Mouse (Mus musculus) spleen, embryonic (tissue): ENCODE measurements around the gene Syt13.

Source experiments
- CTCF ChIA-PET: fragments of 350-600 bp; sonication (Branson Sonifier 250); formaldehyde crosslinking; loops from one replicate; lab custom pipeline; 2022; lab: Charles Lee

The Syt13 gene

DNA sequence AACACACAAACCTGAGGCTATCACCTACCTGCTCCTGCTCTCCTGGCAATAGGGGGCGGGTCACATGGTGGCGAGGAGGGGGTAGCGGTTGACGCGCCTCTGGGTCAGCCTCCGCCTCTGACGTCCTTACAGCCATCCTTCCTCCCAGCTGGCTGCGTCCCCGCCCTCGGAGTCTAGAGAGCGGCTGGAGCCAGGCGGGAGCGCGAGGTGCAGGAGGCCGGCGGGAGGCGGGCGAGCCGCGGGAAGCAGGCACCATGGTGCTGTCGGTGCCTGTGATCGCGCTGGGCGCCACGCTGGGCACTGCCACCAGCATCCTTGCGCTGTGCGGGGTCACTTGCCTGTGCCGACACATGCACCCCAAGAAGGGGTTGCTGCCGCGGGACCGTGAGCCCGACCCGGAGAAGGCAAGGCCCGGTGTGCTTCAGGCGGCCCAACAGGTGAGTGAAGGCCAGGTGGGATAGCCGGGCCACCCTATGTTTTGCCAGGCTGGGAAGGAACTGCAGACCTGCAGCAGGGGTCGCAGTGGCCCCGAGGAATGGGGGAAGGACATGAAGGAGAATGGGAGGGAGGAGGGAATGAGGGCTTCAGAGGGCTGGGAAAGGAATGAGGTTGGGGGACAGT lies at the start of gene Syt13:
Gene Syt13, plus strand, starts transcription at position 166 of the 621 bp plus-strand sequence.
- CTCF ChIA-PET: no interaction called here

DNA sequence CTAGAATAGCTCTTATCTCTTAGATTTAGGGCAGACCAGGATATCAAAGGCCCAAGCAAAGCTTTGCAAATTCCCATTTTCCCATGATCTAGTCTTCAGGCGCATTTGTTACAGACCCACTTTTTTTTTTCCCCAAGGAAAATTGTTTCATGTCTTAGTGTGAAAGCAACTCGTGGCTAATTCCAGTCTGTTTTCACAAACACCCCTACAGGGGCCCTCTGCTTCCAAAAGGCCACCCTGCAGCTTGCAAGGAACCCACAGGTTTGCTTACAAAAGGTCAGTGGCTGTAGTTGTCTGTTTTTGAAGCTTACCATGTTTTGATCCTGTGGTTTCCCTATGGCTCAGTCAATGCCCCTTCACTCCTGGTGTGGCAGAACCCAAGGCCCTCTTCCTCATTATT lies 48.3 kb upstream of the Syt13 start:
- CTCF ChIA-PET: no interaction called here

DNA sequence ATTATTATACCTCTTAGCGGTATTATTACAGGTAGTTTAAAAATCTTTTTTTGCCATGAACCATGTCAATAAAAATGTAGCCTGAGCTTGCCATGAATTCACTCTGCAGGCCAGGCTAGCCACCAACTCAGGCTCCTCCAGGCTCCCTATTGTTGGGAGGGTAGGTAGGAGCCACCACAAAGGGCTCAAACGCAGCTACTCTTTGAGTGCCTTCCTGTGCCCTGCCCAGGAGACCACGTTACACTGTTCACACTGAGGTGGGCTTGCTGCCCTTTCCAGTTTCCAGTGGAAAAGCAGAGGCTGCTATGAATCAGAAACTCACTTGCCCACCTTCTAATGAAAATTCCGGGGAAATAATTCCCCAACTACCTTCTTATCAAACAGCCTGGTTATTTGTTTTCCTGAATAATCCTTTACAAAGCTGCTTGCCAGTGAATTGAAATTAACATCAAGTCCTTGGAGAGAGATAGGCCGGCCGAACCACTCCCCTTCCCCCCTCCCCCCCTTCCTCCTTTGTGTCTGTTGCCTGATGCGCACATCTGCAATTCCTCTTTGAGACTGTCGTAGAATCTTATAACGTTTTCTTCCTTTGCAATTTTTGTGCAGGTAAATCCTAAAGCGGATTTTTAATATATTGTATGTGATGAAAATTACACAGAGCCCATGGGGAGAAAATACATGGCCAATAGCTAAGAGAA lies 44.6 kb upstream of the Syt13 start:
- CTCF ChIA-PET: no interaction called here

DNA sequence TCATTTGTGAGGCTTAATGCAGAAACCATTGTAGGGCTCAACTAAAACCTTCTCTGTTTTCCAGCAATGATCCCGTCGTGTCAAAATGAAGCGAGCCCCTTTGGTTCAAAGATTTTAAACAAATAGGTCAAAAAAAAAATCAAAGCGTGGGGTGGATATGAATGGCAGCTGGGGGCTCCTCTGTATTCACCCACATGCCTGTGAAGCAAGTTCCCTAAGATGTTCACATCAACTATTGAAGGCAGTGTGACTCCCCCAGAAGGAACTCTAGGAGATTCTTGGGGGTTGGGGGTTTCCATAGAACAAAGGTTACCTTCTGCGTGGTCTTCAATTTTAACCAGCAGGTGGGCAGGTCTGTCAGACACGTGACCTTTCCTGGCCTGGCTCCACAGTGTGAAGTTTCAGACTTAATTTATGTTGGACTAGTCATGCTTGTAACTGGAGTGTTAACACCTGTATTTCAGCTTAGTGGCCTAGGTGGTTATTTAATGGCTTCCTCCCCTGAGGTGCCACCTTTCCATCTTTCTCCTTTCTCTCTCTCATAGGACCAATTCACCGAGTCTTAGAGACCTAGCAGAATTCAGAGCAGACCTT lies 43.7 kb upstream of the Syt13 start:
- CTCF ChIA-PET: no interaction called here

DNA sequence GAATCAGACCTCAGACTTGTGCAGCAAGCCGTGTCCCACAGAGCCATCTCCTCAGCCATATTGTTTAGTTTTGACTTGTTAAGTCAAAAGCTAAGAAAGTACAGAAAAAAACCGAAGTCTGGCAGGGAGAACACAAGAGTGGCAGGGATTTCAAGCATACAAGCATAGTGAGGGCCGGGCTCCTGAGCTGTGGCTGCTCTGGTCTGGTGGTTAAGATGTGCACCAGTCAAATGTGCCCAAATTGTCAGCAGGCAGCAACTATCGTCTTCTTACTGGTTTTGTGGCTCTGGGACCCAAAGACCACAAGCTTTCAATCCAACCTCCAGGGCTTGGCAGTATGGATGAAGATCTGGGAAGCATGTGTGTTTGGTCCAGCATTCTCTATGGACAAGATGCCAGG lies 42.2 kb upstream of the Syt13 start:
- CTCF ChIA-PET: no interaction called here

DNA sequence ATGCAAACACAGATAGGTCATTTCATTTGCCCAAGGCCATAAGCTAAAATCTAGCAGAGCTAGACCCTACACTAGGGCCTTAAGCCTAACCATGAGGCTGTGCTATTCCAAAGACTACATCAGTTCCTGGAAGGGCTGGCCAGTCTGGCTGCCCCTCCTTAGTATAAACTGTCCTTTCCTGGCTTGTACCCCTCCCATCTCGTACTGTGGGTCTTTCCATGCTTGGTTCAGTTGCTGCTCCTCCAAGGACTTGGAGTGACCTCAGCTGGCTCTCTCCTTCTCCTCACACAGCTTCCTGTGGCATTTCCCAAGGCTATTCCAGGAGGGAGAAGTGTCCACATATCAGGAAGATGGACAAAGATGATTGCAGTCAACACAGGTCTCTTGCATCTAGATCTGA lies 40.3 kb upstream of the Syt13 start:
- CTCF ChIA-PET: no interaction called here

DNA sequence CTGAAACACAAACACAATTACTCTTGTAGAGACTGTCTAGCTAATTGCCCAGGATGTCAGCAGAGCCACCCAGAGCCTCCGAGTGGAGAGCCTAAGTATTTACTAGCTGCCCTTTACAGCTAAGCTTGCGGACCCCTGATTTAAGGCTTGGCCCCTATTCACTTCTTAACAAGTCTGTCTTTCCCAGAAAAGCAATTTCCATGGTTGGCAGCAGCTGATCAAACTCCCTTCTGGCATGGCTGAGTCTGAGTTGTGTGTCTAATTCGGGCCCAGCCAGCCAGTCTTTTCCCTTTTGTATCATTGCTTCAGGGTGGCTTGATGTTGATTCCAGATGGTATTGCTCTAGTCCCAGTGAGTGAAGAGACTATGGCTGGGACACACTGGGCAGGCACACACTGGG lies 37.4 kb upstream of the Syt13 start:
- CTCF ChIA-PET: no interaction called here

DNA sequence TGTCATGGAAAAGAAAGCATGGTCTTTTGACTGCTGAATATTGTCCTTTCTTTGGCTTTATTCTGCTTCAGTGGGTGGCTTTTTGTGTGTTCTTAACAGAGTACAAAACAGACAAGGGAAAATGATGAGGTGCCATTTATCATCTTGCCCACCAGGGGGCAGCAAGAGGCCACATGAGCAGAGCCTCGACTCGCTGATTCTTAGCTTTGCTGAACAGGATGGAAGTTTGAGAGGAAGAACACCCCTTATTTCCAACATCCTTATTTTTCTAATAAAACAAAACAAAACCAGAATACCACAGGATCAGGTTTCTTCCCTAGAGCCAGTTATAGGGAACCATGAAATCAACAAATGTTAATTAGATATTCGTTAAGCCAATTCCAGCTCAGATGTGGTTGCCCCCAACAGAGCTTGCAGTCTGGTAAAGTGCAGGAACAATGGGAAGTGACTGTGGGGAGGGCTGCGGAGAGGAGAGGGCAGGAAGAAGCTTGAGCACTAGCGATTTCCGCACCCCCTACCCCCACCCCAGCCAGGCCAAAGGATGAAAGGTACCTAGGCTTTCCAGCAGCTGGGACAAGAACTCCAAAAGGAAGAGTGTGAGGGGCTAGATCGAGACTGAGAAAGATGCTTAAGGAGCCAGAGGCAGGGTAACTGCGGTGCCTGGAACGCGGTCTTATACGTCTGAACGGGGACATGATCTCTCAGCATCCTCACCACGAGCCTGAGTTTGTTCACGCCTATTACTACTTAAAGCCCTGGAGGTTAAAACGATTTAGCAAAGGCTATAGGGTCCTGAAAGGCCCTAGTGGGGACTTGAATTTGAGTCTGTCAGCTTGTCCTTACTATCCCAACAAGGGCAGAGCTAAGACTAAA lies 31.6 kb upstream of the Syt13 start:
- CTCF ChIA-PET: no interaction called here

DNA sequence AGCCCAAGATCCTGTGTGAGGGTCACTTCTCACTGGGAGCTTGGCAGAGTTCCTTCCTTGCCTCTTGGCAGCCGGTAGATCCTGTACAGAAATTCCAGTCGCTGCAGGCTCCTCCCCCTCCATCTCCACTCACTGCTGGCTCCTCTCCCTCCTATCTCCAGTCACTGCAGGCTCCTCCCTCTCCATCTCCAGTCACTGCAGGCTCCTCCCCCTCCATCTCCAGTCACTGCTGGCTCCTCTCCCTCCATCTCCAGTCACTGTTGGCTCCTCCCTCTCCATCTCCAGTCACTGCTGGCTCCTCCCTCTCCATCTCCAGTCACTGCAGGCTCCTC lies 31.0 kb upstream of the Syt13 start:
- CTCF ChIA-PET: no interaction called here

DNA sequence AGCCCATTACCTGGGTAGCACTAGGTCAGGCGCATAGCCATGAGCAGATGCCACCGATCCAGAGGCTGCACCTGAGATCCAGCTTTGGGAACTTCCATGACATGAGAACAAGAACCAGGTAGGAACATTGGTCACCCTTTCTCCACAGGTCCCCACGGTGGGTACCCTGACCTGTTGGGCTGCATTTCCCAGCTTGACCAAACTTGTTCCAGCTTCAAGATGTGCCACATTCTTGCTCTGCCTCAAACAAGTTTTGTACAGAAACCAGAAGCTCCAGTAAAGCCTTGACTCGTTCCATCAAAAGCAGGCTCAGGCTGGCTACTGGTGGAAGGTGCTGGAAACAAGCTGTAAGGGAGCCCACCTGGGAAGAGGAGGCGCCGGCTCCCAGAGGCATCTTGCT lies 29.9 kb upstream of the Syt13 start:
- CTCF ChIA-PET: interaction anchor here (0.6 kb wide), 1 partner anchor 324 kb away, joined by 9 read pairs; no protein-coding TSS in a partner anchor

DNA sequence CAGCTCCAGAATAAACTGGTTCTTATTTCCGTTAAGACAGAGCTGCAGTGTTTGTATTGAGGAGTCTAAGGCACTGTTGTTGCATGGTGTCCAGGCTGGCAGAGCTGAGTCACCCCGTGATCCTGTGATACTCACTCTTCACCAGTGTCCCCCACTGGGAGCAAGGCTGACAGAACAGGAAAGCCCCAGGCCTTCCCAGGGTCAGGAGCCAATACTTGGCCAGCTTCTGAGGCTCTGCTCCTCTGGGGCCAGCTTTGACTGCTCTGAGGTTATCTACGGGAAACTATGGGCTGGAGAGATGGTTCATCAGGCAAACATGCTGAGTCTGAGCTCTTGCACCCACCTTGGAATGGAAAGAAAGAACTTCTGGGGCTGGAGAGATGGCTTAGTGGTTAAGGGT lies 28.0 kb upstream of the Syt13 start:
- CTCF ChIA-PET: no interaction called here

DNA sequence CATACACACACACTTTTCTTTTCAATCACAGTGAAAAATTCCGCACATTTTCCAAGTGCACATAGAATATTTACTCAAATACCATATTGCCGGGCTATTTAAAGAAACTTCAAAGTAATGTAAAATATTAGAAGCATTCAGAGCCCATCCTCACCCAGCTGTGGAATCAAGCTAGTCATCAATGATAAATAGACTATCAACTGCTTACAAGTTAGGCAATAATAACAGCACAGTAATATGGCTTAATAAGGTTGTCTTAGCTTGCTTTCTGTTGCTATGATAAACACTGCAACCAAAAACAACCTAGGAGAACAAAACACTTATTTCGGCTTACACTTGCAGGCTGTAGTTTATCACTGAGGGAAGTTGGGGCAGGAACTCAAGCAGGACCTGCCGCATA lies 22.4 kb upstream of the Syt13 start:
- CTCF ChIA-PET: interaction anchor here (0.6 kb wide), 1 partner anchor 95 kb away, joined by 3 read pairs; no protein-coding TSS in a partner anchor

DNA sequence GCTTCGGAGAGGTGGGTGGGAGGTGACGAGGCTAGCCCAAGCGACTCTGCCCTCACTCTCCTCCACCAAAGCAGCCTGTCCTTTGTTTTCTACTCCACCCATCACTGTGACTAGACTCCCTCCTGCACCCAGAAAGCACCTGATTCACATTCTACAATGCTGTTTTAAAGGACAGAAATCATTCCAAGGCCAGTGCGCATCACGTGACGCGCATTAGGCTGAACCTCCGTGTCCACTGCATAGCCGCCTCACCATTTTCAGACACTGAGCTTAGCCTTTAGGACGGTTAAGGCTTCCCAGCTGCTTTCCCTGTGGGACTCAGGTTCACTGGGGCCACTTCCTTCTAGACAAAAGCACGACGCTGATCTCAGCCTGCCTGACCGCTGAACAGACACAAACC lies 11.2 kb upstream of the Syt13 start:
- CTCF ChIA-PET: no interaction called here

DNA sequence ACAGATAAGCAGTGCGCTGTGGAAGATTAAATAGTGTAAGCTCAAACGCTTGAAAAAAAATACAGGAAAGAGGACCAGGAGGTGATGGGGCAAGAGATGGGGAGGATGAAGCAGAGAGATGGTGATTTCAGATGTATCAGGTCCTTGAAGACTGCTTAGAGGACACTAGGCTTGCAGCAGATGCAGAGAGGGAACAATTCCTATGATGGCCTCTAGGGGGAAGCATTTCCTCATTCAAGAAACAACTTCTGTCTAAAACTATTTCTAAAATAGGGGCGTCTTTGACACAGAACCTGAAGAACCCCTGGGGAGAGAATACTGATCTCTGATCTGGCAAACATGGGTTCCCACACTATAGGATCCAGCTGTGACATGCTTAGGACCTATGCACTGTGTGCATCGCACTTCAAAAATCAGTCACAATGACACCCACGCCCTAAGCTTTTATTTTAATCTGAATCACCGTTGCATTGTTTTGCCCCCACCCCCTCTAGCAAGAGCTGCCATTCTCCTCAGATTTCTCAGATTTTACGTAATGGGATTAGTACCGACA lies 10.5 kb upstream of the Syt13 start:
- CTCF ChIA-PET: no interaction called here

DNA sequence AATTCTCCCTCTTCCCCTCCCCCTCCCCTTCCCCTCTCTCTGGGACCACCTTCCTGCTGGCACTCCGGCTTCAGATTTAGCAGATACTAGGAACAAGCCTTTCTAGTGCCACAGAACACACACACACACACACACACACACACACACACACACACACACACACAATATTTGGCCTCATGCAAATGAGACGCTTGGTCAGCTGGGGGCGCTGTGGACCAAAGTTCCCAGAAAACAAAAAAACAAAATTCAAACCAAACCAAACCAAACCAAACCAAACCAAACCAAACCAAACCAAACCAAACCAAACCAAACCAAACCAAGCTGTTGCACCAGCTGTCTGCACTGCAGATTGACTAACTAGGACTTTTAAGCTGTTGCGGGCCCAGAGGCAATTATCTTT lies 4.5 kb upstream of the Syt13 start:
- CTCF ChIA-PET: no interaction called here

DNA sequence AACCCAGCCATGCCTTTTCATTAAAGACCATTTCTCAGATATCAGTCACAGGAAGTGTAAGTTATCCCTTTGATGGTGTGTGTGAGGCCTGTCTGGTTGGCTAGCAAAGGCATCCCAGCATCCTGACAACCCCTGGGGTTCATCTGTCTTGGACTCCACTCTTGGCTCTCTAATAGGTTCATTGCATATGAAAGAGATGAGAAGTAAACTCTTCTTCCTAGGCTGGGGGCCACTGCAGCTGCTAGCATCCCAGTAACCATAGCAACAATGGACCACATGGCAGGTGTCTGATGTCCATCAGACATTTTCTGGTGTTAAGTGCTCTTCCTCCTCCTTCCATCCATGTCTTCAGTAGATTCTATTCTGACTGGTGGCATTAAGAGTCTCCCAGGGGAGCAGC lies 2.6 kb upstream of the Syt13 start:
- CTCF ChIA-PET: no interaction called here

DNA sequence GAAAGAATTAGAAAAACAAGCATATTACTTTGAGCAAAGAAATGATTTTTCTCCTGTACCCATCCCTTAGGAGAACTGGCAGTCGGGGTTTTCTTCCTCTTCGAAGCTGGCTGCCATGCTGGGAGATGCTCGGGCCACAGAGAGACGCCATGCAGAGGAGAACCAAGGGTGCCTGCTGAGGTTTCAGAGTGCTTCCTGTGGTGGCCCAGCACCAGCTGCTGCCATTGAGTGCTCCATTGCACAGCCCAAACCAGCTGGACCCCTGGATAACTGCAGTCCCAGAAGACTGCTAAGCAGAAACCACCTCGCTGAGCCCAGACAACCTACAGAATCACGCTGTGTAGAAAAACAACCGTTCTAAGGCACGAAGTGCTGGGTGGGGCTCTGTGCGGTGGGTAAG lies 1.6 kb upstream of the Syt13 start:
- CTCF ChIA-PET: no interaction called here

DNA sequence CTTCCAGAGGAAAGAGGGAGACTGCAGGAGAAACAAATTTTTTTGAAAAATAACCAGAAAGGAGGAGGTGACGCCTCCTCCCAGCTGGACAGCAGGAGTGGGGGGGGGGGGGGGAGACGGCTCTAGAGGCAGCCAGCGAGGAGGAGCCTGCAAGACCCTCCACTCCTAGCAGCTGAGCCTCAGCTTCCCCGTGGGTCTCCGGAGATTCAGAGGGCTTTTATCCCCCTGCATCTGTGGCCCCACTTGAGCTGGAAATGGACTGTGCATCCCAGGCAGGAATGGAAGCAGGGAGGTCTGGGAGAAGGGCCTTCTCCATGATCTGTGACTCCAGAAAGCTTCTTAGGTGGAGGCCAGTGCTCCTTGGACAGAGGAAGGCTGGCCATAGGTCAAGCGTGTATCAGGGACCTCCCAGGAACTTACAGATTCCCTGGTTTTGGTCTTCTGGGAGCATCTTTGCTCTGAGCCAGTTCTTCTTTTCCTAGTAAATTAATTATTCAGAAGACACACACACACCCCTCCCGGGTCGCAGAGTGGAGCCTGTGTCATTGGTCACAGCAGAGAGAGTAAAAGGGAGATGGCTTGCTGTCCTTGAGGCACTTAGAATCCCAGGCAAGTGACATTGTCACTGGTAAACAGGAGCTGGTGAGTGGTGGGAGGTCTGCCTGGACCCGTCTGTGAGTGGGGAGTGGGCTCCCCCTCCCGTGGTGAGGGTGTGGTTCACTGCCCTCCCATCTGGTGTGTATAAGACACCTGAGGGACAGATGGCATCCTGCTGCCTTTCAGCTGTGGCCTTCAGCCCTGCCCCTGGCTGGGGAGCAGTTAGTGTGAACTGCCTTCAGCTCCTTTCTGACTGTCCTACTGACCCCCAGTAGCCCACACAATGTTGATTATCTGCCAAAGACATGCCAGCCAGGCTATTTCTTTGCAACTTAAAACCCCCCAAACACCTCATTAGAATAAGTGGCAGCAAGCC lies 1.0 kb downstream of the Syt13 start:
- CTCF ChIA-PET: no interaction called here

DNA sequence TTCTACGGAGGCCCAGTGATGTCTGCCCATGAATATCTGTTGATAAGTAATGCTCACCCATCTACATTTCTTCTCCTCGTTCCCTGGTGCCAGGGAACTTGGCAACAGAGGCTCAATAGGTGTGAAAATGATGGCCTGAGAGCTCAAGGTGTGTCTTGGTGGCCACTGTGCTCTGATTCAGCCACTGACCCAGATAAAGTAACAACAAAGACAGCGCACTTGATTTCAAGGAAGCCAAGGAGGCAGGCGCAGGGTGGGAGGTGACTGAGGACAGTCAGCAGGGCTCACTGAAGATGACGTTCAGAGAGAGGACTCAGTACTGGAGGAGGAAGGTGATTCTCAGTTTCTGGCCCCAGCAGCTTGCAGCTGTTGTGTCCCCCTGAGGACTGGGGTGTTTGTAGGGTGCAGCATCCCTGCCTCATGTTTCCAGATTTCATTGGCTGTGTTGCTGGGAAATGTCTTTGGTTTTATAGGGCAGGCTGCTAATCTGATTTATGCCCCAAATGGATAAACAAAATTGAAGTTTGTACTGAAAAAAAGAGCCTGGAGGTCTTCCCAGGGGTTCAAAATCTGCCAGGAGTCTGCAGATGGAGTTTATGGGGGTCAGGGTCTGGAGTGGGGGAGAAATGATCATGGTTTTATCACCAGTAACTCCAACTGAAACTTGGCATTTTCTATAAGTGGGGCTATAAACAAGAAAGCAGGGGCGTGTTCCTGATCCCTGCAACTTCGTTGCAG lies 2.7 kb downstream of the Syt13 start:
- CTCF ChIA-PET: no interaction called here

DNA sequence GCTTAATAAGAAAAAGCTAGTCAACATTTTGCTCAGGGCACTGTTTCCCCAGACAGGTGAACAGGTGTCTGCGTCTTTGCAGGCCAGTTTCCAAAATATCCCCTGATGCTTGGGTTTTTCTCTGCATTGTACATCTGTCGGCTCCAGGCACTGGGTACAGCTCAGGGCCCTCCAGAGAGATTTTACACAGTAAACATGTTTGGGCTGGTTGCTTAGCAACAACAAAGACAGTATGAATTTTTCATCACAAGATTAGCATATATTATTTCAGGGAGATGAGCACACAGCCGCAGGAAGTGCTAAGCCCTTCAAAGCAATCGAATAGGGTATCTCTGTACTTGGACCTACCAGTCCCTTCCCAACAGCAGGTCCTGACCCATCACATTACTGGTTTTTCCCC lies 5.8 kb downstream of the Syt13 start:
- CTCF ChIA-PET: interaction anchor here (0.6 kb wide), 1 partner anchor 195 kb away, joined by 13 read pairs; no protein-coding TSS in a partner anchor
